Mouse (Mus musculus): ENCODE measurements at regions not wholly inside any gene's neighbourhood (a gene's known extent, or its start where the extent isn't known, plus 50 kb on each side); places are given as distances from the start of the nearest gene placed in this dataset.

DNA sequence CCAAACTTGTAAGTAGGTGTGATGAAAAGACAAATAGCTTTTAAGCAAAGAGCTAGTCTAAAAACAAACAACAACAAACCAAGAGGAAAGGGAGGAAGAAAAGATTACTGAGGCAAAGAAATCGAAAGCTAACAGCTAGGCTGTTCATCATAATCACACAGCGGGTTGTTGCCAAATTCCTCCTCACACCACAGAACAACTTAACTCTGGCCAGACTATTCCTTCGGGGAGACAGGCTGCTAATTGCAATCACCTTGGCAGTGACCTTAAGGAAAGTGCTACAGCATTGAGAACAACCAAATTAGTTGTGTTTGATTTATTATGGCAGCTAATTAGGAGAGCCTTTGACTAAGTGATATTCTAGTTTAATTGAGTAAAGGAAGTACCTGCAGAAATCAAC is 194.4 kb upstream of the Smlr1 start:
- Histone ChIP-seq H3K4me3 (replicated peaks; ENCODE audit: low read length) (no peak overlapping the region), H3K4me1 (replicated peaks; ENCODE audit: low read depth, low read length) (no peaks in the 10 kb centered on the region), H3K9me3 (ENCODE audit: low read length) (no peaks in the 10 kb centered on the region), H3K36me3 (ENCODE audit: insufficient read depth, low read length) (no peaks in the 10 kb centered on the region), H3K27me3 (ENCODE audit: insufficient read depth, low read length) (no peaks in the 10 kb centered on the region)
- no peak for TF ChIP-seq NANOG (IDR thresholded peaks at IDR 0.05; ENCODE audit: borderline replicate concordance, low read length)
- no peak for TF ChIP-seq POU5F1 (IDR thresholded peaks at IDR 0.05; ENCODE audit: borderline replicate concordance, low read length)
- no peak for TF ChIP-seq CTCF (conservative IDR thresholded peaks at IDR 0.05; ENCODE audit: low read length)

- Histone ChIP-seq H3K27me3 (ENCODE audit: insufficient read depth, low read length) (no peaks in the 10 kb centered on the region), H3K4me3 (replicated peaks; ENCODE audit: low read length) (no peak overlapping the region), H3K36me3 (ENCODE audit: insufficient read depth, low read length) (no peaks in the 10 kb centered on the region), H3K4me1 (replicated peaks; ENCODE audit: low read depth, low read length) (no peaks in the 10 kb centered on the region), H3K9me3 (ENCODE audit: low read length) (no peaks in the 10 kb centered on the region)
- TF ChIP-seq CTCF (conservative IDR thresholded peaks at IDR 0.05; ENCODE audit: low read length), result no peak
- no peak for TF ChIP-seq POU5F1 (IDR thresholded peaks at IDR 0.05; ENCODE audit: borderline replicate concordance, low read length)
- no peak for TF ChIP-seq NANOG (IDR thresholded peaks at IDR 0.05; ENCODE audit: borderline replicate concordance, low read length)
These were observed 187.9 kb upstream of the Smlr1 start for GRCm38 (mm10) chr10:25723966-25724365.

GRCm38 (mm10) chr10:25715747-25716146 is 179.7 kb upstream of the Smlr1 start:
- Histone ChIP-seq H3K4me1 (replicated peaks; ENCODE audit: low read depth, low read length) (peaks cover 11% of the 10 kb centered on the region), H3K36me3 (ENCODE audit: insufficient read depth, low read length) (no peaks in the 10 kb centered on the region), H3K9me3 (ENCODE audit: low read length) (no peaks in the 10 kb centered on the region), H3K27me3 (ENCODE audit: insufficient read depth, low read length) (no peaks in the 10 kb centered on the region), H3K4me3 (replicated peaks; ENCODE audit: low read length) (no peak overlapping the region)
- no peak for TF ChIP-seq POU5F1 (IDR thresholded peaks at IDR 0.05; ENCODE audit: borderline replicate concordance, low read length)
- no peak for TF ChIP-seq NANOG (IDR thresholded peaks at IDR 0.05; ENCODE audit: borderline replicate concordance, low read length)
- TF ChIP-seq CTCF (conservative IDR thresholded peaks at IDR 0.05; ENCODE audit: low read length), result no peak

- no peaks in the 10 kb centered on the region for H3K27me3 ChIP-seq (ENCODE audit: insufficient read depth, low read length)
- TF ChIP-seq CTCF (conservative IDR thresholded peaks at IDR 0.05; ENCODE audit: low read length) (no peak), POU5F1 (IDR thresholded peaks at IDR 0.05; ENCODE audit: borderline replicate concordance, low read length) (no peak), NANOG (IDR thresholded peaks at IDR 0.05; ENCODE audit: borderline replicate concordance, low read length) (no peak)
These were observed 178.6 kb upstream of the Smlr1 start for GRCm38 (mm10) chr10:25714636-25715035.

GRCm38 (mm10) chr10:25714041-25714440 is 178.0 kb upstream of the Smlr1 start:
- H3K27me3 ChIP-seq (ENCODE audit: insufficient read depth, low read length), result no peaks in the 10 kb centered on the region
- TF ChIP-seq CTCF (conservative IDR thresholded peaks at IDR 0.05; ENCODE audit: low read length), result no peak
- peaks cover 11% of the 10 kb centered on the region for H3K4me1 ChIP-seq (replicated peaks; ENCODE audit: low read depth, low read length)
- no peaks in the 10 kb centered on the region for H3K9me3 ChIP-seq (ENCODE audit: low read length)
- no peaks in the 10 kb centered on the region for H3K36me3 ChIP-seq (ENCODE audit: insufficient read depth, low read length)
- no peak overlapping the region for H3K4me3 ChIP-seq (replicated peaks; ENCODE audit: low read length)

More at GRCm38 (mm10) chr10:25714636-25715035, 178.6 kb upstream of the Smlr1 start:
- Histone ChIP-seq H3K36me3 (ENCODE audit: insufficient read depth, low read length) (no peaks in the 10 kb centered on the region), H3K4me3 (replicated peaks; ENCODE audit: low read length) (no peak overlapping the region), H3K4me1 (replicated peaks; ENCODE audit: low read depth, low read length) (peaks cover 11% of the 10 kb centered on the region), H3K9me3 (ENCODE audit: low read length) (no peaks in the 10 kb centered on the region)

- Histone ChIP-seq H3K36me3 (ENCODE audit: insufficient read depth, low read length) (no peaks in the 10 kb centered on the region), H3K4me1 (replicated peaks; ENCODE audit: low read depth, low read length) (peaks cover 11% of the 10 kb centered on the region), H3K9me3 (ENCODE audit: low read length) (peaks cover 5% of the 10 kb centered on the region), H3K4me3 (replicated peaks; ENCODE audit: low read length) (0 out of 2 replicates have a peak overlapping the region, but pooled peaks have one; percentile 20), H3K27me3 (ENCODE audit: insufficient read depth, low read length) (no peaks in the 10 kb centered on the region)
- TF ChIP-seq POU5F1 (IDR thresholded peaks at IDR 0.05; ENCODE audit: borderline replicate concordance, low read length) (no peak), NANOG (IDR thresholded peaks at IDR 0.05; ENCODE audit: borderline replicate concordance, low read length) (peak; percentile 75)
These were observed 171.9 kb upstream of the Smlr1 start for GRCm38 (mm10) chr10:25707951-25708350.

- Histone ChIP-seq H3K27me3 (ENCODE audit: insufficient read depth, low read length) (no peaks in the 10 kb centered on the region), H3K36me3 (ENCODE audit: insufficient read depth, low read length) (no peaks in the 10 kb centered on the region), H3K9me3 (ENCODE audit: low read length) (peaks cover 5% of the 10 kb centered on the region), H3K4me1 (replicated peaks; ENCODE audit: low read depth, low read length) (no peaks in the 10 kb centered on the region; the same call in 1 of the 2 replicates), H3K4me3 (replicated peaks; ENCODE audit: low read length) (no peak overlapping the region)
- TF ChIP-seq POU5F1 (IDR thresholded peaks at IDR 0.05; ENCODE audit: borderline replicate concordance, low read length) (no peak), CTCF (conservative IDR thresholded peaks at IDR 0.05; ENCODE audit: low read length) (no peak), NANOG (IDR thresholded peaks at IDR 0.05; ENCODE audit: borderline replicate concordance, low read length) (no peak)
These were observed 166.1 kb upstream of the Smlr1 start for GRCm38 (mm10) chr10:25702146-25702545.

DNA sequence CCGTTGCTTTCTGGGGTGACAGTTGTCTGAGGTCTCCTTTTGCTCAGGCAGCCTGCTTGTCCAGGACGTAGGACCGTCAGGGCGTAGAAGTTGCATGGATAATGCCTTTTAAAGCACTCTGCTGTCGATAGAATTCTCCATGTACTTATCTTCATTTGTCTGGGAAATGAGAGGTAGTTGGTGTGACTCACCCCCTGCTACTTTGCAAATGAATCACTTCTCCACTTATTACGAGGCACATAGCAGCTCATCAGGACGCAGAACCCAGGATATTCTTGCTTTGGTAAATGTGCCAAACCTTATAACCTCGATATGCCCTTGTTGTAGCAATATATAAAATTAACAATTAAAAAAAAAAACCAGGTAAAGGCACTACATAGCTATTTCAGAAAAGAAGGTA is 159.7 kb upstream of the Smlr1 start:
- Histone ChIP-seq H3K27me3 (ENCODE audit: insufficient read depth, low read length) (no peaks in the 10 kb centered on the region), H3K4me1 (replicated peaks; ENCODE audit: low read depth, low read length) (peaks cover 9% of the 10 kb centered on the region), H3K36me3 (ENCODE audit: insufficient read depth, low read length) (no peaks in the 10 kb centered on the region), H3K9me3 (ENCODE audit: low read length) (no peaks in the 10 kb centered on the region), H3K4me3 (replicated peaks; ENCODE audit: low read length) (no peak overlapping the region)
- TF ChIP-seq NANOG (IDR thresholded peaks at IDR 0.05; ENCODE audit: borderline replicate concordance, low read length) (no peak), POU5F1 (IDR thresholded peaks at IDR 0.05; ENCODE audit: borderline replicate concordance, low read length) (no peak), CTCF (conservative IDR thresholded peaks at IDR 0.05; ENCODE audit: low read length) (no peak)

GRCm38 (mm10) chr10:25681243-25681642 is 145.2 kb upstream of the Smlr1 start:
- Histone ChIP-seq H3K9me3 (ENCODE audit: low read length) (no peaks in the 10 kb centered on the region), H3K36me3 (ENCODE audit: insufficient read depth, low read length) (no peaks in the 10 kb centered on the region), H3K4me1 (replicated peaks; ENCODE audit: low read depth, low read length) (no peaks in the 10 kb centered on the region), H3K4me3 (replicated peaks; ENCODE audit: low read length) (no peak overlapping the region), H3K27me3 (ENCODE audit: insufficient read depth, low read length) (no peaks in the 10 kb centered on the region)
- no peak for TF ChIP-seq NANOG (IDR thresholded peaks at IDR 0.05; ENCODE audit: borderline replicate concordance, low read length)
- TF ChIP-seq POU5F1 (IDR thresholded peaks at IDR 0.05; ENCODE audit: borderline replicate concordance, low read length), result no peak
- TF ChIP-seq CTCF (conservative IDR thresholded peaks at IDR 0.05; ENCODE audit: low read length), result peak; percentile 77

All from E14TG2a.4 (cell line).